Mouse (Mus musculus) CH12.LX (cell line): Measurements from ENCODE around the gene Prkn. TPM values are rescaled to one million over a fixed set of nuclear protein-coding genes. Genes with fewer than 3 reads are reported as not detected.
A peak's percentile ranks its signal among the peaks of the same experiment; 100 is the strongest.

Source experiments
- DNase-seq: peaks from one replicate; pipeline ENCODE4 v3.0.0-alpha.2; 2013; ENCODE audit errors: extremely low read depth
- H3K27ac ChIP-seq: 2 replicates; pipeline ENCODE4 v1.5.1; 2012; ENCODE audit warnings: low read depth, mild to moderate bottlenecking, control low read depth, moderate library complexity; ENCODE audit not compliant: insufficient read depth
- H3K27me3 ChIP-seq: replicated peaks from 2 replicates; pipeline ENCODE3; 2012; ENCODE audit warnings: inconsistent platforms
- H3K36me3 ChIP-seq, 2 experiments: replicated peaks in 1 of 2; 2 replicates each; pipeline versions ENCODE3 to v1.6.1; 2012; ENCODE audit warnings: inconsistent platforms in 1 of 2, low read length in 1 of 2, mild to moderate bottlenecking in 1 of 2, mixed read lengths in 1 of 2, moderate library complexity in 1 of 2; ENCODE audit not compliant: control insufficient read depth in 1 of 2, insufficient read depth in 1 of 2
- H3K4me1 ChIP-seq, 2 experiments: 2 replicates each; pipeline ENCODE4 v1.6.1; 2012; ENCODE audit warnings: inconsistent platforms in 1 of 2, moderate library complexity in 1 of 2; ENCODE audit not compliant: insufficient read depth in 2 of 2, control insufficient read depth in 1 of 2
- H3K4me2 ChIP-seq: 2 replicates; pipeline ENCODE4 v1.6.1; 2012; ENCODE audit warnings: low read depth, mild to moderate bottlenecking, control low read depth; ENCODE audit not compliant: poor library complexity, insufficient read depth, severe bottlenecking
- H3K4me3 ChIP-seq, 3 experiments: fragments of 150-350 bp in 1 of 3; sonication (generic) in 1 of 3; replicated peaks in 1 of 3; 2 replicates each; pipeline versions ENCODE3 to v1.5.1; 2011 to 2012; ENCODE audit warnings: low read depth in 2 of 3, low read length in 2 of 3, mild to moderate bottlenecking in 2 of 3, moderate library complexity in 2 of 3, control low read depth in 1 of 3, improper control_type of control experiment in 1 of 3, inconsistent platforms in 1 of 3, mixed read lengths in 1 of 3; ENCODE audit not compliant: poor library complexity in 1 of 3
- H3K79me2 ChIP-seq: replicated peaks from 2 replicates; pipeline ENCODE4 v1.6.1; 2012; ENCODE audit warnings: mild to moderate bottlenecking, moderate library complexity; ENCODE audit not compliant: control insufficient read depth, poor library complexity, insufficient read depth, severe bottlenecking; ENCODE audit errors: extremely low read depth
- H3K9ac ChIP-seq: 2 replicates; pipeline ENCODE4 v1.6.1; 2012; ENCODE audit warnings: low read depth, mild to moderate bottlenecking, control low read depth, moderate library complexity; ENCODE audit not compliant: insufficient read depth
- H3K9me3 ChIP-seq: replicated peaks from 2 replicates; pipeline ENCODE3; 2012; ENCODE audit warnings: low read length, inconsistent platforms, mixed read lengths
- BHLHE40 ChIP-seq: IDR thresholded peaks from 2 replicates; pipeline ENCODE4 v1.6.1; 2011; ENCODE audit warnings: mild to moderate bottlenecking, low read depth, low read length, improper control_type of control experiment
- CHD1 ChIP-seq: IDR thresholded peaks from 2 replicates; pipeline ENCODE4 v1.6.1; 2012; ENCODE audit warnings: low read depth, low read length, improper control_type of control experiment, inconsistent platforms
- CHD2 ChIP-seq: IDR thresholded peaks from 2 replicates; pipeline ENCODE4 v1.6.1; 2011; ENCODE audit warnings: low read length, improper control_type of control experiment
- CTCF ChIP-seq, 2 experiments: IDR thresholded peaks in 1 of 2; conservative IDR thresholded peaks in 1 of 2; 2 replicates each; pipeline ENCODE4 v1.5.1; 2011 to 2012; ENCODE audit warnings: low read depth in 2 of 2, low read length in 2 of 2, improper control_type of control experiment in 1 of 2, inconsistent platforms in 1 of 2, mild to moderate bottlenecking in 1 of 2, moderate library complexity in 1 of 2
- EP300 ChIP-seq: IDR thresholded peaks from 2 replicates; pipeline ENCODE4 v1.6.1; 2011; ENCODE audit warnings: low read length, improper control_type of control experiment
- HCFC1 ChIP-seq: IDR thresholded peaks from 2 replicates; pipeline ENCODE4 v1.6.1; 2012; ENCODE audit warnings: low read depth, mild to moderate bottlenecking, inconsistent platforms, low read length, improper control_type of control experiment
- KAT2A ChIP-seq: IDR thresholded peaks from 2 replicates; pipeline ENCODE4 v1.6.1; 2012; ENCODE audit warnings: low read length, improper control_type of control experiment, inconsistent platforms; ENCODE audit not compliant: insufficient replicate concordance
- MAFK ChIP-seq: IDR thresholded peaks from 2 replicates; pipeline ENCODE4 v1.6.1; 2011; ENCODE audit warnings: low read length, improper control_type of control experiment; ENCODE audit not compliant: insufficient replicate concordance
- MEF2A ChIP-seq: IDR thresholded peaks from 2 replicates; pipeline ENCODE4 v1.6.1; 2014; ENCODE audit warnings: low read depth, mild to moderate bottlenecking, inconsistent platforms, low read length, improper control_type of control experiment, borderline replicate concordance
- MYC ChIP-seq: IDR thresholded peaks from 2 replicates; pipeline ENCODE4 v1.6.1; 2011; ENCODE audit warnings: low read depth, mild to moderate bottlenecking, improper control_type of control experiment, low read length
- POLR2AphosphoS2 ChIP-seq: IDR thresholded peaks from 2 replicates; pipeline ENCODE4 v1.6.1; 2011; ENCODE audit warnings: low read depth, low read length, improper control_type of control experiment
- SMC3 ChIP-seq: IDR thresholded peaks from 2 replicates; pipeline ENCODE4 v1.6.1; 2011; ENCODE audit warnings: low read depth, low read length, improper control_type of control experiment
- TCF12 ChIP-seq: IDR thresholded peaks from 2 replicates; pipeline ENCODE4 v1.6.1; 2014; ENCODE audit warnings: low read depth, mild to moderate bottlenecking, inconsistent platforms, low read length, improper control_type of control experiment
- UBTF ChIP-seq: IDR thresholded peaks from 2 replicates; pipeline ENCODE4 v1.6.1; 2012; ENCODE audit warnings: low read depth, mild to moderate bottlenecking, inconsistent platforms, low read length, improper control_type of control experiment, moderate library complexity
- USF1 ChIP-seq: IDR thresholded peaks from 2 replicates; pipeline ENCODE4 v1.6.1; 2014; ENCODE audit warnings: low read depth, mild to moderate bottlenecking, inconsistent platforms, low read length, improper control_type of control experiment
- ZC3H11A ChIP-seq: IDR thresholded peaks from 2 replicates; pipeline ENCODE4 v1.6.1; 2012; ENCODE audit warnings: low read depth, mild to moderate bottlenecking, inconsistent platforms, low read length, improper control_type of control experiment
- ZKSCAN1 ChIP-seq: IDR thresholded peaks from 2 replicates; pipeline ENCODE4 v1.6.1; 2012; ENCODE audit warnings: low read depth, inconsistent platforms, low read length, improper control_type of control experiment, borderline replicate concordance
- ZMIZ1 ChIP-seq: IDR thresholded peaks from 2 replicates; pipeline ENCODE4 v1.6.1; 2012; ENCODE audit warnings: low read depth, mild to moderate bottlenecking, inconsistent platforms, low read length, improper control_type of control experiment
- ZNF384 ChIP-seq: IDR thresholded peaks from 2 replicates; pipeline ENCODE4 v1.6.1; 2012; ENCODE audit warnings: low read depth, low read length, improper control_type of control experiment, inconsistent platforms
- dilution Hi-C: fragments of 300-500 bp; cut with MboI; formaldehyde crosslinking; loops from 2 replicates; pipeline ENCODE4 v1.14.3; 2020; ENCODE audit warnings: low sequenced_read_pairs; ENCODE audit not compliant: extremely low pct_unique_long_range_greater_than_20kb, extremely low pct_ligation_motif_present
- in situ Hi-C: fragments of 300-500 bp; cut with MboI; formaldehyde crosslinking; loops from 3 replicates; pipeline ENCODE4 v1.14.3; 2019; ENCODE audit warnings: low sequenced_read_pairs, low pct_ligation_motif_present, low pct_unique_long_range_greater_than_20kb, mixed read lengths
- polyA plus RNA-seq: library from polyadenylated mRNA; unstranded; fragments of >175 nt; gene quantifications from 2 replicates; pipeline ENCODE4 v1.2.1, GENCODE M21; 2012; ENCODE audit warnings: low read depth; ENCODE audit not compliant: insufficient read length
- total RNA-seq, 2 experiments: library from RNA; depleted of rRNA; stranded (reverse); fragments of 300-350 nt in 1 of 2; fragments of >200 nt in 1 of 2; gene quantifications; 2 replicates each; pipeline ENCODE4 v1.2.3; 2012 to 2014

The Prkn gene
- total and polyA plus RNA-seq, 3 experiments = 0.08 TPM; not detected in 2

GRCm38 (mm10) chr17:10818971-10819370, 21.2 kb upstream of the Prkn start:
- DNase-seq = no peak
- H3K79me2 ChIP-seq = no peaks in the 10 kb centered on the region
- H3K36me3 ChIP-seq = no peaks in the 10 kb centered on the region
- no peak overlapping the region for H3K4me3 ChIP-seq
- in situ Hi-C loops = no loop called here
- dilution Hi-C loops = no loop called here
- H3K4me2 ChIP-seq = no peak overlapping the region
- H3K9ac ChIP-seq = no peak overlapping the region
- H3K27me3 ChIP-seq = no peaks in the 10 kb centered on the region
- no peak overlapping the region for H3K27ac ChIP-seq
- no peaks in the 10 kb centered on the region for H3K9me3 ChIP-seq
- TF ChIP-seq HCFC1 (no peak), BHLHE40 (no peak), SMC3 (no peak), UBTF (no peak)
- H3K4me1 ChIP-seq = no peaks in the 10 kb centered on the region

- H3K9me3 ChIP-seq = no peaks in the 10 kb centered on the region
- H3K27ac ChIP-seq = no peak overlapping the region
- no peak for TF ChIP-seq CHD2
- peak; percentile 18 to 43; a peak in 2 of 4 replicates for TF ChIP-seq CTCF (conservative IDR thresholded peaks at IDR 0.05 in 1 of 2, IDR thresholded peaks at IDR 0.05 in 1 of 2; ENCODE audit: low read depth in 2 of 2, low read length in 2 of 2)
- no peak for TF ChIP-seq ZMIZ1
- H3K4me1 ChIP-seq = no peaks in the 10 kb centered on the region; a peak in 1 of 4 replicates
- peak overlapping the region; percentile 54 for H3K9ac ChIP-seq
- H3K27me3 ChIP-seq = no peaks in the 10 kb centered on the region
- no peaks in the 10 kb centered on the region for H3K36me3 ChIP-seq
- dilution Hi-C loops (no loop called here), in situ Hi-C loops (no loop called here)
- H3K79me2 ChIP-seq = no peaks in the 10 kb centered on the region
- peak; percentile 49 for DNase-seq
- H3K4me2 ChIP-seq = peak overlapping the region; percentile 11; the same call in 1 of the 2 replicates
- H3K4me3 ChIP-seq = peak overlapping the region; percentile 25 to 84 (median 63)
Observed at GRCm38 (mm10) chr17:10840731-10841201, 582 bp downstream of the Prkn start.

GRCm38 (mm10) chr17:10854207-10854606, 14.0 kb downstream of the Prkn start:
- Histone ChIP-seq H3K27ac (no peak overlapping the region), H3K4me2 (no peak overlapping the region), H3K9me3 (no peaks in the 10 kb centered on the region), H3K9ac (no peak overlapping the region)
- DNase-seq = no peak
- TF ChIP-seq HCFC1 (no peak), TCF12 (no peak), ZKSCAN1 (no peak), MYC (no peak), KAT2A (no peak), ZMIZ1 (no peak), ZC3H11A (no peak), CHD1 (no peak), CHD2 (no peak), POLR2AphosphoS2 (no peak), SMC3 (no peak), MEF2A (no peak), USF1 (no peak), ZNF384 (no peak), MAFK (no peak), EP300 (no peak), UBTF (no peak)
- TF ChIP-seq, all 38 proteins: peak for 0
- in situ Hi-C loops (no loop called here), dilution Hi-C loops (no loop called here)
- Histone ChIP-seq H3K79me2 (no peaks in the 10 kb centered on the region), H3K27me3 (no peaks in the 10 kb centered on the region), H3K4me1 (no peaks in the 10 kb centered on the region), H3K4me3 (no peak overlapping the region), H3K36me3 (no peaks in the 10 kb centered on the region)
